Mouse (Mus musculus) yolk sac, embryonic 10.5 days (tissue): ENCODE results near the gene Gm572.

ENCODE experiments used
- DNase-seq: peaks from one replicate; pipeline ENCODE4 v3.0.0-alpha.2; 2017; ENCODE audit warnings: low spot score

Gene Gm572

DNA sequence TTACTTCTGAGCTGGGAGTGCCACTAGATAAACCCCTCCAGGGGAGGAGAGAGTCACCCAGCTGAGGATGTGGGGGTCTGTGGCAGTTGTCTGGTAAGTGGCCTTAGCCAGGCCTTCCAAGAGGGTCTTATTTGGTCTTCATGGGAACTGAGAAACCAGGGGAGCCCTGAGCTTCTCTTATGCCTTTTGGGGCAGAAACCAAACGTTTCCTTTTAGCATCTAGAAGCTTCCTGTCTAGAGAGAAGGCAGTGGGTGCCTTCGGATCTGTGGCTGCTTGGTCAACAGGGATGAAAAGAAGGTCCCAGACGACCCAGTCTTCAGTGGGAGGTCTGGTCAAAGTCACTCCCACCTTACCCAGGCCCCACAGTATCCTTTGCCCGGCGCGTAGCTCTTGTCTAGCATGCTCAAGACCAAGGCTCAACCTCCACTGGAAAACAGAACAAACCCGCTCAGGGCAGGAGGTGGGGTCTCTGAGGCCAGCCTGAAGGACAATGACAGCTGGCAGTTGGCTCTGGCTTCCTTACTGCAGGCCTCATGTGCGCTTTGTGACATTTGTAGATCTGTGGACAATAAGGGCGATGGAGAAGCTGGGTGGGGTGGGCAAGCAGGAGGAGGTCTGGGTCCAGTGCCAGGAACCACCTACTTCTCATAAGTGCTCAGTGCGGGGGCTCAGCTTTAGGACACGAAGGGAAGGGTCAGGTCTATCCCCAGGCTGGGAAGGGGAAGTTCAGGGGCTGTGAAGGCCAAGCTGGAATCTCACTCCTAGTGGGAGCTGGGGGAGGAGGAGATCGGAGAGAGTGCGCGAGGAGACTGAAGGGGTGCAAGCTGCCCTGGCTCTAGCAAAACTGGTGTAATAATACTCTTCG lies at the start of gene Gm572:
Gm572 (plus strand) TSS at position 27 of the 866 bp plus-strand sequence.
- DNase-seq: no peak

GRCm38 (mm10) chr4:148593996-148594395 lies 49.1 kb upstream of the Gm572 start:
- DNase-seq: no peak

DNA sequence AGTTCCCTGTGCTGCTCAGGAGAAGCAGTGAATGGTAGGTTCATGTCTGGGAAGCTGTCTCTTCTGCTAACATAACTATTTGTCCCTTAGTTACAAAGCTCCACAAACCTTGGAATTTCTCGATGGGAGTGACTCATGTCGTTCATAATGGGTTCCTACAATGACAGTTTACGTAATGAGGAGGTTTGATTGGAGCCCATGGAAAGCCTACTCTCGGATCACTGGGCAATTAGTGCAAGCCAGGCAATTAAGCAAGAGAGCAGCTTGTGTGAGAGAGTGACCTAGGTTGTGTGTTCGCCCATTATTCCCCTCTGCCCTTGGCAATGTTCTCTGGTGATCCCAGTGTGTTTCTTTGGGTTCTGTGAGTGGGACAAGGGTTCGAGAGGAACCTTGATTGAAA lies 47.2 kb upstream of the Gm572 start:
- no peak for DNase-seq

- DNase-seq: no peak
Measured at GRCm38 (mm10) chr4:148596731-148597130, 46.4 kb upstream of the Gm572 start.

- no peak for DNase-seq
Measured at GRCm38 (mm10) chr4:148598826-148599225, 44.3 kb upstream of the Gm572 start.

DNA sequence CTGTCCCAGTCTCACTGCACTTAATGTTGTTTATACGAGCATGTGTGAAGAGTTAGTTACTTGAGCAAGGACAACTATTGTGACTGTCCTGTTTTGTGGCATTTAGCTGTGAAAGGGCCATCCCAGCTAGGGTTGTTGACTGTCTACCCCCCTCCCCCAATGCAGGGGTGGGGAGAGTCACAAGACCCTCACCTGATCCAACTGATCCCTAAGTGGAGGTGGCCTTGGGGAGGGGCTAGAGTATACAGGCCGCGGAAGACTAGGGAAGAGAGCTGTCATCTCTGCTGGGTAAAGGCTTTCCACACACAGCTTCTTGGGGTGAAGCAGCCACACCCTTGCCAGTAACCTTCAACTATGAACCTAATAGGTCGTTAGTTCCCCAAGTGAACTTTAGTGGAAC lies 42.8 kb upstream of the Gm572 start:
- DNase-seq: no peak

- DNase-seq: no peak
Measured at GRCm38 (mm10) chr4:148601871-148602270, 41.2 kb upstream of the Gm572 start.

DNA sequence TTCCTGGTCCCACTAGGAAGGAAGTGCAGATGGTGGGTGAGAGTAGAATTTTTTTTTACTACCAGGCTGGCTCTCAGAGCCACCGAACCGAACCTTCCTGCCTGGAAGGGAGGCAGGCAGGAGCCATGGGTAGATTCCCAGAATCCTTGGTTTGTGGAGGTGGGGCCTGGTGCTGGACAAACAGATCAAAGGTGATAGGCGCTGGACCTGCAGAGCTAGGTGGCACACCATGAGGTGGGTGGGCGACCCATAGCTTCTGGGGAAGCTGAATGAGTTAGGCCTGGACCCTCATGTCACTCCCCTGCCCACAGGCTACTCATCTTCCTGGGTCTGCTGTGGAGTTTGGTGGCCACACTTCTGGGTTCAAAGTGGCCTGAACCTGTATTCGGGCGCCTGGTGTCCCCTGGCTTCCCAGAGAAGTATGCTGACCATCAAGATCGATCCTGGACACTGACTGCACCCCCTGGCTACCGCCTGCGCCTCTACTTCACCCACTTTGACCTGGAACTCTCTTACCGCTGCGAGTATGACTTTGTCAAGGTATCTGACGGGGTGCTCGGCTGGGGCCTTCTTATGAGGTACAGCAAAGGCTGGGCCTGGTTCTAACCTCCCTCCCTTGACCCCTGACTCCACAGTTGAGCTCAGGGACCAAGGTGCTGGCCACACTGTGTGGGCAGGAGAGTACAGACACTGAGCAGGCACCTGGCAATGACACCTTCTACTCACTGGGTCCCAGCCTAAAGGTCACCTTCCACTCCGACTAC lies 40.6 kb upstream of the Gm572 start, which contains the start of gene Masp2:
Masp2 (plus strand) TSS at position 198 of the 764 bp plus-strand sequence.
- DNase-seq: no peak

- DNase-seq: no peak
Measured at GRCm38 (mm10) chr4:148603376-148604139, 39.6 kb upstream of the Gm572 start.

DNA sequence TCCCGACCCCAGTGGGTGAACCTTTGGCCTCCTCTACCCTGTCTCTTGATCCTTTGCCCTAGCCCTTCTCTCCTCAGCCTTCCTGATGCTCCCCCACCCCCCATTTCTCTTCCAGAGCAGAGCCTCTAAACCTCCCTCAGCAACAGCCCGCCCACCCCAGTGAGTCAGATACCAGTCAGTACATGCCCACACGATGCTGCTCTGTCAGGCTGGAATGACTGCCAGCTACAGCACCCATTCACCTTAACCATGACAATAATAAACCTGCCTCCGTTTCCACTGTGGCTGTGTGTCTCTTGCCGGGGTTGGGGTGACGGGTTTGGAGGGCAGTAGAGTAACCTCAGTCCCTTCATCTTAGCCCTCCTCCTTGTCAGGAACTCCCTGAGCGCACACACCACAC lies 39.0 kb upstream of the Gm572 start:
- DNase-seq: no peak

DNA sequence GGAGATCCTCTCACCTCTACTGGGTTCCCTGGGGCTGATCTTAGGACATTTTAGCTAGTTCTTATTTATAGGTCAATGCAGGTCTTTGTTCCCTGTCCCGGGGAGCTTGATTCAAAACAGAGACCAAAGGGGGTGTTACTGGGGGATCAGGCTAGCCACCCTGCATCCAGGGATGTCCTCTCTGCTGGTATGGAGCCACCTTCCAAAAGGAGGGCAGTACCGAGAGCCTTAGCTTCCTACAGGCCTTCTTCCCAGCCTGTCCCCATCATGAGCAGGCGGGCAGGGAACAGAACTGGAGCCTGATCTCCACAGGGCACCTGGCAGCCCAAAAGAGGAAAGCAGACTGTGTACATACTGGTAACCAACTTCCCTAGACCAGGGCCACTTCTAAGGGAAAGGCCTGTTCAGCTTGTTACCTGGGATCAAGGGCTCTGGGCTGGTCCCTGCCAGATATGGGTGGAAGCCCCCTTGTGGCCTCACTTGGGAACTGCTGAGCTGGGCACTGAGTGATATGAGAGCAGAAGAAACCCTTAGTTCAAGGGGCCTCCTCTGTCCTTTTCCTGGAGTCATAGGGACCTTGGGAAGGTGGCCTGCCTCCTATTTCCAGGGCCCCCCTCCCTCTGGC lies 38.5 kb upstream of the Gm572 start:
- peak; percentile 50 for DNase-seq

- no peak for DNase-seq
Measured at GRCm38 (mm10) chr4:148607758-148608157, 35.4 kb upstream of the Gm572 start.

DNA sequence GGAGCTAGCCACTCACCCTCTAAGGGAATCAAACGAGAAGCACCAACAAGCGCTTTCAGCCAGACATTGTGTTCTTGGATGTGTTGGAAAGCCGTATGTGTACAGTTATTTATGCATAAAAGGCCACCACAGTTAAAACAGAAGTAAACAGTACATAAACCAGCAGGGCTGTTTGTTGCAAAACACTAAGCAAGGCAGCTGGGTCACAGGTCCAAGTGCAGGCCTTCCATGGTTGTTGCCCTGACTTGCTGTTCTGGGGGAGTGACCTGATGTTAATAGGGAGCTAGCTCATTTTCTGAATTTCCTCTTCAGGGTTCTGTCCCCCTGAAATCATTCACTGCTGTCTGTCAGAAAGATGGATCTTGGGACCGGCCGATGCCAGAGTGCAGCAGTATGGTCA lies 33.3 kb upstream of the Gm572 start:
- no peak for DNase-seq

- no peak for DNase-seq
Measured at GRCm38 (mm10) chr4:148610631-148611364, 32.3 kb upstream of the Gm572 start.

DNA sequence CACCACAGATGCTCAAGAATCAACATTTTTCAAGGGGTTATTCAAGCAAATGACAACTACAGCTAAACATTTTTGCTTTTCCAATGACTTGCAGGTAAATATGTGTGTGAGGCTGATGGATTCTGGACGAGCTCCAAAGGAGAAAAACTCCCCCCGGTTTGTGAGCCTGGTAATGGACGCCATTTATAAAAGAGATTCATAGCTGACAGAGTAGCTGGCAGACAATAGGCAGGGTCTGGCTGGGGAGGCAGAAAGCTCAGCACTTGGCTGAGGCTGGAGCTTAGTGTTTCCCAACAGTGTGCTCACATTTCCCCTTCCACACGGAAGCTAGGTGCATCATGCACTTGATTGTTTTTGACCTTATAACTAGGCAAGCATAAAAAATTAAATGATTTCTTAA lies 30.6 kb upstream of the Gm572 start:
- DNase-seq: no peak

DNA sequence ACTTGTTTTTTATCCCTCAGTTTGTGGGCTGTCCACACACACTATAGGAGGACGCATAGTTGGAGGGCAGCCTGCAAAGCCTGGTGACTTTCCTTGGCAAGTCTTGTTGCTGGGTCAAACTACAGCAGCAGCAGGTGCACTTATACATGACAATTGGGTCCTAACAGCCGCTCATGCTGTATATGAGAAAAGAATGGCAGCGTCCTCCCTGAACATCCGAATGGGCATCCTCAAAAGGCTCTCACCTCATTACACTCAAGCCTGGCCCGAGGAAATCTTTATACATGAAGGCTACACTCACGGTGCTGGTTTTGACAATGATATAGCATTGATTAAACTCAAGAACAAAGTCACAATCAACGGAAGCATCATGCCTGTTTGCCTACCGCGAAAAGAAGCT lies 29.4 kb upstream of the Gm572 start:
- DNase-seq: no peak

- DNase-seq: no peak
Measured at GRCm38 (mm10) chr4:148619805-148620204, 23.3 kb upstream of the Gm572 start.

DNA sequence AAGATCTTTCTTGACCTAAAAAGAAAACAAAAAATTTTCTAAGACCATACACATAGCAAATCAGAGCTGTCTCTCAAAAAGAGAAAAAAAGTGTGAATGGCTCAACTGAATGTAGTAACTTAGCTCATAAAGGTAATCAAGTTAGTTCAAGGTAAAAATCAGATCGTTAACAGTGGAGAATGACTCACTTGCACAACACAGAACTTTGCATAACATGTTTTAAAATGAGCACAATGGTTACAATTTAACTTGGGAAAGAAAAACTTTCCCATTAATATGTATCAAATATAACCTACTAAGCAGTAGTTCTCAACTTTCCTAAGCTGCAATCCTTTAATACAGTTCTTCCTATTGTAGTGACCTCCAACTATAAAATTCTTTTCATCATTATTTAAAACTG lies 22.4 kb upstream of the Gm572 start:
- no peak for DNase-seq

GRCm38 (mm10) chr4:148622485-148622884 lies 20.6 kb upstream of the Gm572 start:
- DNase-seq: no peak

GRCm38 (mm10) chr4:148623609-148624008 lies 19.5 kb upstream of the Gm572 start:
- DNase-seq: no peak

GRCm38 (mm10) chr4:148625010-148625409 lies 18.1 kb upstream of the Gm572 start:
- no peak for DNase-seq
